19 mouse cellular contexts compared by ENCODE assay signal in genomic region chr1:87679089-87679488, GRCm38 (mm10). TPM values are rescaled to one million over a fixed set of nuclear protein-coding genes. Genes with fewer than 3 reads are reported as not detected.
DNase-seq lines count a peak whose midpoint lies in the region; TF ChIP-seq lines count a peak whose summit lies in the region.
"Had no signal": no experiment of that assay in that cellular context is flagged by ENCODE, and none has a peak within 500 bp of the region (broad histone marks: within the 10 kb centered on the region; RNA-seq: fewer than 3 reads in every experiment).

No protein-coding gene starts in this region.

- intact Hi-C loops in left cerebral cortex, postnatal 36 days (cut with DNase I), result loop anchor here (5.0 kb wide), 1 partner anchor 87 kb away; no protein-coding TSS in a partner anchor

- in situ Hi-C loops in ES-E14 (cut with MboI; ENCODE audit: low sequenced_read_pairs in 2 of 2, unreplicated experiment in 2 of 2), result no loop called here

- no peak overlapping the region for H3K4me3 ChIP-seq in ES-E14 (ENCODE audit: insufficient read depth in 1 of 2, low read depth in 1 of 2, low read length in 2 of 2, poor library complexity in 1 of 2, severe bottlenecking in 1 of 2)
- H3K4me3 ChIP-seq: embryonic facial prominence, embryonic 12.5 days; heart, adult 2 months; heart, embryonic 15.5 days; hindbrain, embryonic 13.5 days; intestine, embryonic 15.5 days had no signal

- peak; percentile 66 to 72 for DNase-seq in frontal cortex, adult 2 months (ENCODE audit: extremely low spot score in 1 of 2, low spot score in 1 of 2)
- no peak for DNase-seq in frontal cortex, postnatal 10 days (ENCODE audit: low spot score in 2 of 2)
- DNase-seq in right cerebral cortex, adult 18-20 months, result peak; percentile 40
- DNase-seq in right cerebral cortex, postnatal 4 days, result no peak
- no peak for DNase-seq in ES-E14 (ENCODE audit: low read depth, low spot score)
- DNase-seq in left cerebral cortex, postnatal 36 days (ENCODE audit: low spot score in 2 of 2), result peak; percentile 28 to 36
- no peak for DNase-seq in adrenal gland, adult 18-20 months (ENCODE audit: low spot score in 2 of 2)
- DNase-seq: adrenal gland, adult 2 months; adrenal gland, postnatal 25 days; cerebellum, adult 11 months; cerebellum, adult 8-10 months; cerebellum, postnatal 14 days; gastrocnemius, postnatal 14 days; heart, adult 2 months; heart, postnatal 14 days had no signal

- H3K4me1 ChIP-seq in ES-E14 (ENCODE audit: control insufficient read depth in 2 of 2, insufficient read depth in 2 of 2, low read length in 2 of 2, poor library complexity in 1 of 2), result peaks cover 13 to 22% of the 10 kb centered on the region in 2 experiments
- H3K4me1 ChIP-seq: embryonic facial prominence, embryonic 12.5 days; heart, embryonic 15.5 days; hindbrain, embryonic 13.5 days; intestine, embryonic 15.5 days had no signal

- H3K36me3 ChIP-seq in ES-E14 (ENCODE audit: control insufficient read depth, insufficient read depth, low read length, poor library complexity, severe bottlenecking), result peaks cover 49% of the 10 kb centered on the region
- H3K36me3 ChIP-seq: embryonic facial prominence, embryonic 12.5 days; heart, embryonic 15.5 days; hindbrain, embryonic 13.5 days; intestine, embryonic 15.5 days had no signal

- 0 out of 2 replicates have a peak overlapping the region, but pooled peaks have one; percentile 28 for H3K9ac ChIP-seq in ES-E14 (ENCODE audit: insufficient read depth, low read depth, low read length, poor library complexity, severe bottlenecking)
- H3K9ac ChIP-seq: embryonic facial prominence, embryonic 12.5 days; heart, embryonic 15.5 days; hindbrain, embryonic 13.5 days; intestine, embryonic 15.5 days had no signal

- no peaks in the 10 kb centered on the region for H3K9me3 ChIP-seq in ES-E14 (ENCODE audit: control insufficient read depth, insufficient read depth, low read depth, low read length)
- H3K9me3 ChIP-seq: embryonic facial prominence, embryonic 12.5 days; heart, embryonic 15.5 days; hindbrain, embryonic 13.5 days; intestine, embryonic 15.5 days had no signal

- H3K27ac ChIP-seq in ES-E14 (ENCODE audit: insufficient read depth, low read depth, low read length, poor library complexity, severe bottlenecking), result no peak overlapping the region
- H3K27ac ChIP-seq: embryonic facial prominence, embryonic 12.5 days; heart, adult 2 months; heart, embryonic 15.5 days; hindbrain, embryonic 13.5 days; intestine, embryonic 15.5 days had no signal

TF ChIP-seq in ES-E14, 5 proteins besides CTCF, POLR2A, EP300 and RAD21:
- TF ChIP-seq MAFK (IDR thresholded peaks at IDR 0.05; ENCODE audit: insufficient read depth, low read depth, low read length), result no peak
- TF ChIP-seq ZC3H11A (IDR thresholded peaks at IDR 0.05; ENCODE audit: borderline replicate concordance, low read depth, low read length), result no peak
- TF ChIP-seq HCFC1 (IDR thresholded peaks at IDR 0.05; ENCODE audit: borderline replicate concordance, insufficient read depth, low read length), result no peak
- TF ChIP-seq CHD2 (IDR thresholded peaks at IDR 0.05; ENCODE audit: low read depth, low read length), result no peak
- no peak for TF ChIP-seq ZNF384 (IDR thresholded peaks at IDR 0.05; ENCODE audit: low read depth, low read length)

RNA-seq across cellular contexts. Expression of gene Inpp5d, which starts 59.0 kb away (rescaled TPM):
- polyA plus RNA-seq in frontal cortex, adult 2 months (2012; rRNA removed), result 13.1 and 19.8 TPM in 2 replicates
- total RNA-seq in ES-E14 (2012; rRNA removed), result 39.5 and 52.4 TPM in 2 replicates
- total RNA-seq in left cerebral cortex, postnatal 36 days (2021), result 10 to 100 TPM; 19.8 to 20.5 TPM
- total RNA-seq in adrenal gland, adult 18-20 months (2021), result 10 to 100 TPM; 15.8 to 29.3 TPM

Comparison
In these comparisons a context has a peak if more than half of its experiments do, and no peak if none do; other contexts are left out.
1. DNase-seq: peak in frontal cortex, adult 2 months (2 of 2), right cerebral cortex, adult 18-20 months (single experiment) and left cerebral cortex, postnatal 36 days (2 of 2); none in frontal cortex, postnatal 10 days (0 of 2), right cerebral cortex, postnatal 4 days (single experiment), ES-E14 (single experiment) and adrenal gland, adult 18-20 months (0 of 2).